18 mouse cellular contexts compared by ENCODE assay signal in genomic region chr1:132195100-132195499, GRCm38 (mm10). TPM values are rescaled to one million over a fixed set of nuclear protein-coding genes. Genes with fewer than 3 reads are reported as not detected.
DNase-seq lines count a peak whose midpoint lies in the region; ATAC-seq and TF ChIP-seq lines count a peak whose summit lies in the region.
"Had no signal": no experiment of that assay in that cellular context is flagged by ENCODE, and none has a peak within 500 bp of the region (broad histone marks: within the 10 kb centered on the region; RNA-seq: fewer than 3 reads in every experiment).

No protein-coding gene starts in this region.

- H3K9me3 ChIP-seq in lung, embryonic 14.5 days (ENCODE audit: low read depth, low read length), result no peaks in the 10 kb centered on the region
- no peaks in the 10 kb centered on the region for H3K9me3 ChIP-seq in hindbrain, embryonic 13.5 days
- no peaks in the 10 kb centered on the region for H3K9me3 ChIP-seq in midbrain, embryonic 16.5 days (replicated peaks; ENCODE audit: control insufficient read depth, low read length, poor library complexity, severe bottlenecking)
- H3K9me3 ChIP-seq: limb, embryonic 12.5 days had no signal

- no peak overlapping the region for H3K4me3 ChIP-seq in lung, embryonic 14.5 days (ENCODE audit: low read depth, low read length)
- H3K4me3 ChIP-seq in lung, adult 2 months (replicated peaks; ENCODE audit: extremely low read depth, low read depth, low read length), result no peak overlapping the region
- peak overlapping the region; percentile 81; the same call in 1 of the 2 replicates for H3K4me3 ChIP-seq in hindbrain, embryonic 13.5 days
- H3K4me3 ChIP-seq in midbrain, embryonic 16.5 days (ENCODE audit: low read depth, low read length), result no peak overlapping the region
- H3K4me3 ChIP-seq: limb, embryonic 12.5 days; myocyte had no signal

- H3K4me1 ChIP-seq in lung, embryonic 14.5 days (ENCODE audit: insufficient read depth), result peaks cover 1% of the 10 kb centered on the region; the same call in 1 of the 2 replicates
- H3K4me1 ChIP-seq in lung, adult 2 months (ENCODE audit: control insufficient read depth, insufficient read depth, low read length), result peaks cover 4% of the 10 kb centered on the region
- peaks cover 84% of the 10 kb centered on the region for H3K4me1 ChIP-seq in hindbrain, embryonic 13.5 days (replicated peaks)
- H3K4me1 ChIP-seq in midbrain, embryonic 16.5 days (ENCODE audit: control insufficient read depth, insufficient read depth, low read length), result peaks cover 70% of the 10 kb centered on the region

- no peak for TF ChIP-seq CTCF in lung, embryonic 14.5 days (IDR thresholded peaks at IDR 0.05; ENCODE audit: low read depth)
- no peak for TF ChIP-seq CTCF in lung, adult 2 months (IDR thresholded peaks at IDR 0.05; ENCODE audit: insufficient read depth, low read length)

- no peak overlapping the region for H3K9ac ChIP-seq in lung, embryonic 14.5 days
- H3K9ac ChIP-seq in hindbrain, embryonic 13.5 days, result peak overlapping the region; percentile 99
- peak overlapping the region; percentile 60 for H3K9ac ChIP-seq in midbrain, embryonic 16.5 days (ENCODE audit: low read depth, low read length)
- H3K9ac ChIP-seq: limb, embryonic 12.5 days had no signal

- DNase-seq in lung, embryonic 14.5 days, result peak; percentile 30
- no peak for DNase-seq in lung, adult 2 months
- peak; percentile 68 for DNase-seq in R1 (ENCODE audit: low read depth, low spot score)
- no peak for DNase-seq in thymus, postnatal 0 days (ENCODE audit: low spot score)
- no peak for DNase-seq in left cerebral cortex, postnatal 14 days (ENCODE audit: low spot score in 2 of 2)
- no peak for DNase-seq in cerebellum, adult 9-11 months
- DNase-seq: adrenal gland, postnatal 14 days; cerebellum, postnatal 36 days; lung, postnatal 4 days had no signal

- no peak for TF ChIP-seq POLR2A in lung, adult 2 months (IDR thresholded peaks at IDR 0.05; ENCODE audit: borderline replicate concordance, extremely low read depth, low read depth, low read length)

- ATAC-seq in lung, embryonic 14.5 days (ENCODE audit: insufficient read depth), result no peak
- ATAC-seq in hindbrain, embryonic 13.5 days (ENCODE audit: low FRiP score), result no peak
- ATAC-seq in midbrain, embryonic 16.5 days, result no peak

- no peaks in the 10 kb centered on the region for H3K36me3 ChIP-seq in lung, embryonic 14.5 days (ENCODE audit: insufficient read depth)
- H3K36me3 ChIP-seq in hindbrain, embryonic 13.5 days, result no peaks in the 10 kb centered on the region
- H3K36me3 ChIP-seq in midbrain, embryonic 16.5 days (ENCODE audit: control insufficient read depth, insufficient read depth, low read length), result no peaks in the 10 kb centered on the region
- H3K36me3 ChIP-seq: limb, embryonic 12.5 days had no signal

- 27% methylated on average over 9 of the region's 9 CpGs for WGBS in lung, embryonic 14.5 days
- WGBS in lung, adult 2 months, result 58% methylated on average over 9 of the region's 9 CpGs
- WGBS in hindbrain, embryonic 13.5 days, result 42% methylated on average over 9 of the region's 9 CpGs
- WGBS in midbrain, embryonic 16.5 days, result 33% methylated on average over 9 of the region's 9 CpGs

- H3K27me3 ChIP-seq in lung, embryonic 14.5 days (ENCODE audit: insufficient read depth, low read length), result peaks cover 37% of the 10 kb centered on the region
- H3K27me3 ChIP-seq in hindbrain, embryonic 13.5 days, result no peaks in the 10 kb centered on the region
- no peaks in the 10 kb centered on the region for H3K27me3 ChIP-seq in midbrain, embryonic 16.5 days (ENCODE audit: control insufficient read depth, insufficient read depth, low read depth, low read length)

- intact Hi-C loops in left cerebral cortex, postnatal 14 days (cut with DNase I), result no loop called here

- H3K4me2 ChIP-seq in lung, embryonic 14.5 days, result no peak overlapping the region
- H3K4me2 ChIP-seq in hindbrain, embryonic 13.5 days, result peak overlapping the region; percentile 92
- peak overlapping the region; percentile 93 for H3K4me2 ChIP-seq in midbrain, embryonic 16.5 days (ENCODE audit: low read length)
- H3K4me2 ChIP-seq: limb, embryonic 12.5 days had no signal

- peak overlapping the region; percentile 93 for H3K27ac ChIP-seq in lung, embryonic 14.5 days (ENCODE audit: low read depth)
- H3K27ac ChIP-seq in hindbrain, embryonic 13.5 days, result 0 out of 2 replicates have a peak overlapping the region, but pooled peaks have one; percentile 26
- peak overlapping the region; percentile 47; the same call in 1 of the 2 replicates for H3K27ac ChIP-seq in midbrain, embryonic 16.5 days (ENCODE audit: low read length)
- H3K27ac ChIP-seq: limb, embryonic 12.5 days had no signal

RNA-seq across cellular contexts. Expression of gene AC124108.1, which starts 3.8 kb away (rescaled TPM):
- polyA plus RNA-seq in lung, embryonic 14.5 days (2014; fragmentation: Nextera tagmentation; extraction: Ambion mirVana), result 0.78 and 1.0 TPM in 2 replicates
- polyA plus RNA-seq in lung, adult 2 months (2012; rRNA removed), result not detected in 2 replicates
- 4.2 and 4.8 TPM in 2 replicates for polyA plus RNA-seq in hindbrain, embryonic 13.5 days (2015; fragmentation: Nextera tagmentation; extraction: Ambion mirVana)
- polyA plus RNA-seq in midbrain, embryonic 16.5 days (2015; fragmentation: Nextera tagmentation; extraction: Ambion mirVana), result 2.8 and 4.0 TPM in 2 replicates
- polyA plus RNA-seq in thymus, postnatal 0 days (2015; fragmentation: Nextera tagmentation; extraction: Ambion mirVana), result not detected in 2 replicates
- 1 to 10 TPM; 3.7 to 3.9 TPM for total RNA-seq in left cerebral cortex, postnatal 14 days (2021)
- total RNA-seq: gastrocnemius, adult 8-10 months; hematopoietic stem cell, adult 5-6 weeks had no signal

RNA-seq across cellular contexts. Expression of gene Lemd1, which starts 3.9 kb away (rescaled TPM):
- 1.9 and 3.1 TPM in 2 replicates for polyA plus RNA-seq in lung, embryonic 14.5 days (2014; fragmentation: Nextera tagmentation; extraction: Ambion mirVana)
- polyA plus RNA-seq in lung, adult 2 months (2012; rRNA removed), result not detected in 2 replicates
- 24.8 and 25.7 TPM in 2 replicates for polyA plus RNA-seq in hindbrain, embryonic 13.5 days (2015; fragmentation: Nextera tagmentation; extraction: Ambion mirVana)
- 16.2 and 18.0 TPM in 2 replicates for polyA plus RNA-seq in midbrain, embryonic 16.5 days (2015; fragmentation: Nextera tagmentation; extraction: Ambion mirVana)
- polyA plus RNA-seq in thymus, postnatal 0 days (2015; fragmentation: Nextera tagmentation; extraction: Ambion mirVana), result 0.23 TPM in 1 of 2 replicates, not detected in the other
- 1 to 10 TPM; 4.1 to 4.6 TPM for total RNA-seq in left cerebral cortex, postnatal 14 days (2021)
- total RNA-seq: adrenal gland, postnatal 14 days; hematopoietic stem cell, adult 5-6 weeks had no signal

RNA-seq across cellular contexts. Expression of gene Gm10188, which starts 34.5 kb away (rescaled TPM):
- polyA plus RNA-seq in lung, embryonic 14.5 days (2014; fragmentation: Nextera tagmentation; extraction: Ambion mirVana), result not detected in 2 replicates
- not detected in 2 replicates for polyA plus RNA-seq in lung, adult 2 months (2012; rRNA removed)
- polyA plus RNA-seq in hindbrain, embryonic 13.5 days (2015; fragmentation: Nextera tagmentation; extraction: Ambion mirVana), result 0.63 and 0.95 TPM in 2 replicates
- 0.28 and 0.63 TPM in 2 replicates for polyA plus RNA-seq in midbrain, embryonic 16.5 days (2015; fragmentation: Nextera tagmentation; extraction: Ambion mirVana)
- not detected in 2 replicates for polyA plus RNA-seq in thymus, postnatal 0 days (2015; fragmentation: Nextera tagmentation; extraction: Ambion mirVana)
- not detected for total RNA-seq in left cerebral cortex, postnatal 14 days (2021)
- total RNA-seq: adrenal gland, postnatal 14 days; gastrocnemius, adult 8-10 months; hematopoietic stem cell, adult 5-6 weeks; layer of hippocampus, adult 8-10 months had no signal
- polyA plus RNA-seq: kidney, embryonic 14.5 days; limb, embryonic 12.5 days; myocyte; stomach, embryonic 14.5 days had no signal

RNA-seq across cellular contexts. Expression of gene Cdk18, which starts 55.6 kb away (rescaled TPM):
- polyA plus RNA-seq in lung, embryonic 14.5 days (2014; fragmentation: Nextera tagmentation; extraction: Ambion mirVana), result 7.3 and 8.0 TPM in 2 replicates
- 32.8 and 34.0 TPM in 2 replicates for polyA plus RNA-seq in lung, adult 2 months (2012; rRNA removed)
- 0.31 and 0.32 TPM in 2 replicates for polyA plus RNA-seq in hindbrain, embryonic 13.5 days (2015; fragmentation: Nextera tagmentation; extraction: Ambion mirVana)
- 1.7 and 2.4 TPM in 2 replicates for polyA plus RNA-seq in midbrain, embryonic 16.5 days (2015; fragmentation: Nextera tagmentation; extraction: Ambion mirVana)
- polyA plus RNA-seq in thymus, postnatal 0 days (2015; fragmentation: Nextera tagmentation; extraction: Ambion mirVana), result 1.7 and 1.9 TPM in 2 replicates
- 10 to 100 TPM; 17.0 to 28.3 TPM for total RNA-seq in left cerebral cortex, postnatal 14 days (2021)

Comparison
In these comparisons a context has a peak if more than half of its experiments do, and no peak if none do; other contexts are left out.
1. DNase-seq: peak in lung, embryonic 14.5 days (single experiment) and R1 (single experiment); none in lung, adult 2 months (single experiment), thymus, postnatal 0 days (single experiment), left cerebral cortex, postnatal 14 days (0 of 2) and cerebellum, adult 9-11 months (single experiment).
2. H3K27ac ChIP-seq: peak in every context shown above with its lines; median percentile 93 in lung, embryonic 14.5 days; 47 in midbrain, embryonic 16.5 days; 26 in hindbrain, embryonic 13.5 days.